Mouse (Mus musculus) testis, adult 2 months (tissue): ENCODE results near the gene Cdkl1. TPM values are rescaled to one million over a fixed set of nuclear protein-coding genes. Genes with fewer than 3 reads are reported as not detected.

Source experiments
- H3K27ac ChIP-seq: fragments of 200-500 bp; 2 replicates; pipeline ENCODE4 v1.5.1; 2012; ENCODE audit warnings: low read depth, low read length; ENCODE audit not compliant: control insufficient read depth, insufficient read depth
- H3K27me3 ChIP-seq: fragments of 200-500 bp; 2 replicates; pipeline ENCODE4 v1.6.1; 2012; ENCODE audit warnings: mild to moderate bottlenecking, low read length, moderate library complexity; ENCODE audit not compliant: control insufficient read depth, insufficient read depth
- H3K36me3 ChIP-seq: fragments of 200-500 bp; 2 replicates; pipeline ENCODE4 v1.6.1; 2012; ENCODE audit warnings: mild to moderate bottlenecking, low read length; ENCODE audit not compliant: control insufficient read depth, insufficient read depth
- H3K4me1 ChIP-seq: fragments of 200-500 bp; 2 replicates; pipeline ENCODE4 v1.6.1; 2012; ENCODE audit warnings: low read length; ENCODE audit not compliant: control insufficient read depth, insufficient read depth
- H3K4me3 ChIP-seq: fragments of 200-500 bp; 2 replicates; pipeline ENCODE4 v1.5.1; 2012; ENCODE audit warnings: low read depth, mild to moderate bottlenecking, low read length, moderate library complexity, mixed read lengths; ENCODE audit not compliant: control insufficient read depth
- CTCF ChIP-seq: fragments of 200-500 bp; IDR thresholded peaks from 2 replicates; pipeline ENCODE4 v1.5.1; 2012; ENCODE audit warnings: low read depth, mild to moderate bottlenecking, inconsistent platforms, low read length, moderate library complexity; ENCODE audit not compliant: control insufficient read depth, insufficient read depth, insufficient replicate concordance
- POLR2A ChIP-seq: fragments of 200-500 bp; IDR thresholded peaks from 2 replicates; pipeline ENCODE4 v1.6.1; 2012; ENCODE audit warnings: low read depth, mild to moderate bottlenecking, inconsistent platforms, low read length, moderate library complexity; ENCODE audit not compliant: control insufficient read depth
- polyA plus RNA-seq: library from polyadenylated mRNA; depleted of rRNA; stranded (reverse); fragments of >200 nt; gene quantifications from 2 replicates; pipeline ENCODE4 v1.2.3, GENCODE M21; 2012

The Cdkl1 gene
- polyA plus RNA-seq, 1 experiment: 7.9 TPM

DNA sequence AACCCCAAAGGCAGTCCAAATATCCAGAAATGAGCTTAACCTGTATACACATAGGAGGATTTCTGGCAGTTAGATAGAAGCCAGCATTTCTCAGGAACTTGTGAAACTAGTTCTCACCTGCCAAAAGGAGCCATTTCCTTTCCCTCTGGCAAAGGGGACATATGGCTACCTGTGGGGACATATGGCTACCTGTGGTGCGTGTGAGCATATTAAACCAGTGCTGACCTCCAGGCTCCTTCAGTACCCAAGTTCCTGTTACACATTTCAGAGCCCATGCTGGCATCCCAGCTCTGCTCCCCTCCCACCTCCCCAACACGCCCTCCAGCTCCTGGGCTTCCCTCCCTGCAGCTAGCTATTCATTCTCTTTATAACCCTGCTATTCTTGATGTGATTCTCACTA lies 22.5 kb upstream of the Cdkl1 start:
- no peak overlapping the region for H3K4me3 ChIP-seq

DNA sequence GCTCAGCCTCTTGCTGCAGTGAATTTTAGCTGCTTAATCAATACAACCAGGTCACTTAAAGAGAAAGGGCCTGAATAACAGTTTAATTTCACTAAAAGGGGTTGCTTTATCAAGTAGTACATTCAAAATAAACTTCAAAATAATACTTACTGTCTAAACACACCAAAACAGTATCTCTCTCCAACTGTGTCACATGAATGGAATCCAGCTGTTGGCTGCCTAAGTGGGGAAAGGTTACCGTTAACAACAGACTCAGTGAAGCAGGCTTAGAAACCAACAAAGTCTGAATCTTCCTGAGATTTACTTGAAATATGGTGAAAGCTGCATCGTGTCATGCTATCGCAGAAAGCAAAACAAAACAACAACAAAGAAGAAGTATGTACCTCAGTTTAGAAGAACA lies 21.9 kb upstream of the Cdkl1 start:
- no peaks in the 10 kb centered on the region for H3K27me3 ChIP-seq
- H3K4me1 ChIP-seq: no peaks in the 10 kb centered on the region
- H3K27ac ChIP-seq: no peak overlapping the region
- H3K36me3 ChIP-seq: no peaks in the 10 kb centered on the region; the same call in 1 of the 2 replicates
- no peak overlapping the region for H3K4me3 ChIP-seq
- TF ChIP-seq CTCF (no peak), POLR2A (no peak)

More for the DNA sequence above, 22.5 kb upstream of the Cdkl1 start:
- H3K4me1 ChIP-seq: no peaks in the 10 kb centered on the region
- H3K27me3 ChIP-seq: no peaks in the 10 kb centered on the region
- TF ChIP-seq CTCF (no peak), POLR2A (no peak)
- no peak overlapping the region for H3K27ac ChIP-seq
- H3K36me3 ChIP-seq: no peaks in the 10 kb centered on the region; the same call in 1 of the 2 replicates

DNA sequence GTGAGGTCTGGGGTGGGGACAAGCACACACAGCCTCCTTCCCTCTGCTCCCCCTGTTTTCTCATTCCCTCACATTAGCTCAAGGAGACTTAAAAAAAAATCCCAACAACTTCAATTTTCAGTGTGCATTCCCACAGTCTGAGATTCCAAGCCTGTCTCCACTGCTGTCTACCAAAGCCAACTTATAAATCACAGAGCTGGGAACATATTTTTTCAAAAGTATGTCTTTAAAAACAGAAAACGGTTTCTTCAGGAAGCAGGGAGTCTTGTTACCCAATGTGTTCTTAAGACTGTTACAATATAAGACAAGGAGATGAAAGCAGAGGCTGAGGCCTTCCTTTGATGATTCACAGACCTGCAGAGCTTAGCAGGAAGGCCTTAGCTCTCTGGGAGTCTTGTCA lies 20.9 kb upstream of the Cdkl1 start:
- no peaks in the 10 kb centered on the region; the same call in 1 of the 2 replicates for H3K36me3 ChIP-seq

DNA sequence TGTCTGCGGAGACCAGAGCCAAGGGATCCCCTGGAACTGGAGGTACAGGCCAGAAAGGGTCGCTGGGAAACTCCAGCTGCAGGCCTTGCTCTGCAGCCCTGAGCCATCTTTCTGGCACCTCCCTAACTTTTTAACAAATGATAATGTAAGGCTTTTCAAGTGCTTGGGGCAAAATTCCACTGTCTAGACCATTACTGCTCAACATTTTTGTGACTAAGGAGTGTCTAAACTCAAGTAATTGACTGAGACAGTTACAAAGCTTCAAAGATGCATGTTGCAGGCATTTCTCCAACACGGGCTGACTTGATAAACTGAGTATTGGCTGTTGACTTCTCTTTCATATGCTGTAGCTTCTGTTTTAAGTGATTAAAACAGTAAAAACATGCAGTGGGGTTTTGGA lies 18.4 kb upstream of the Cdkl1 start:
- no peak for TF ChIP-seq POLR2A
- TF ChIP-seq CTCF: no peak
- Histone ChIP-seq H3K36me3 (no peaks in the 10 kb centered on the region; the same call in 1 of the 2 replicates), H3K27me3 (no peaks in the 10 kb centered on the region), H3K27ac (no peak overlapping the region), H3K4me3 (no peak overlapping the region), H3K4me1 (no peaks in the 10 kb centered on the region)

More for the DNA sequence above, 20.9 kb upstream of the Cdkl1 start:
- TF ChIP-seq POLR2A (no peak), CTCF (no peak)
- H3K27me3 ChIP-seq: no peaks in the 10 kb centered on the region
- H3K27ac ChIP-seq: no peak overlapping the region
- no peak overlapping the region for H3K4me3 ChIP-seq
- H3K4me1 ChIP-seq: no peaks in the 10 kb centered on the region

DNA sequence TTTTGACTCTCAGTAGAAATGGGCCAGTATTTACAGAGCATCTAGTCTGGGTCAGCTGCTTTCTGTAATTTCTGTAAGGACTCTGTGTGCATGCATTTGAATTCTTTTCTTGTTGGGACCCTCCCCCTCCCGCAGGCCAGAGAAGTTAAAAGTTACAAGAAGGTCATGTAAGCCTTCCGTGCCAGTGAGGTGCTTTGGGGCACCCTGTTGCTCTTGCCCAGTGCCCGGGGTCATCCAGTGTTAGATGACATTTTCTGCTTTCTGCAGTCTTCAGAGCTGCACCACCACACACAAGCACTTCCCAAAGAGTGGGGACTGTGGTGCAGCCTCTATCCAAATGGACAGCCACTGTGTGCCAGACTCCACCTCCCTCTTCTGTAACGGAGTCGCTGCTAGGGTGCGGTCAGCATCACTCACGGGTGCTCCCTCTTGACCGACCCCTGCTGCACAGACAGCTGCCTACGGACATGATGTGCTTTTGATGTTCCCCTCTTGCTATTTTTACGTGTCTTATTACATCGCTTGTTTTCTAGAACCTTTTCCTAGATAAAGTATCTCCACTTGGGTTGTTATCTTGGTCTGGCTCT lies 16.4 kb upstream of the Cdkl1 start:
- Histone ChIP-seq H3K27ac (no peak overlapping the region), H3K4me1 (no peaks in the 10 kb centered on the region), H3K36me3 (no peaks in the 10 kb centered on the region; the same call in 1 of the 2 replicates), H3K27me3 (no peaks in the 10 kb centered on the region), H3K4me3 (no peak overlapping the region)
- TF ChIP-seq POLR2A: no peak
- no peak for TF ChIP-seq CTCF

DNA sequence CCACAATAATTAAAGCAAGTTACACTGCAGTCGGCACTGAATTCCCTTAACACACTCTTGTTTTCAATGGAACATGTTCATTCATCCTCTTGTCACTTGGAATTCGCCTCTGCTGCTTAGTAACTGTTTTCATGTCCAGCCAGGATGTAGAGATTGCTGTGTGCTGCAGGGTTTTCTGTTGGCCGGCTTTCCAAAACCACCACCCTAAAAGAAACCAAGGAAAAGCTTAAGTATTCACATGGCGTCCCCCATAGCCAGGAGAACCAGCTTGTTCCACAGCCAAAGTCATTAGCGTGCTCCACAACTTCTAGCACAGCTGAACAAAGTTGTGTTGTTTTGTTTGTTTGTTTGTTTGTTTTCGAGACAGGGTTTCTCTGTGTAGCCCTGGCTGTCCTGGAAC lies 14.1 kb upstream of the Cdkl1 start:
- TF ChIP-seq CTCF (no peak), POLR2A (no peak)
- H3K4me1 ChIP-seq: no peaks in the 10 kb centered on the region
- no peaks in the 10 kb centered on the region for H3K27me3 ChIP-seq
- H3K36me3 ChIP-seq: no peaks in the 10 kb centered on the region; the same call in 1 of the 2 replicates
- H3K4me3 ChIP-seq: no peak overlapping the region
- H3K27ac ChIP-seq: no peak overlapping the region

DNA sequence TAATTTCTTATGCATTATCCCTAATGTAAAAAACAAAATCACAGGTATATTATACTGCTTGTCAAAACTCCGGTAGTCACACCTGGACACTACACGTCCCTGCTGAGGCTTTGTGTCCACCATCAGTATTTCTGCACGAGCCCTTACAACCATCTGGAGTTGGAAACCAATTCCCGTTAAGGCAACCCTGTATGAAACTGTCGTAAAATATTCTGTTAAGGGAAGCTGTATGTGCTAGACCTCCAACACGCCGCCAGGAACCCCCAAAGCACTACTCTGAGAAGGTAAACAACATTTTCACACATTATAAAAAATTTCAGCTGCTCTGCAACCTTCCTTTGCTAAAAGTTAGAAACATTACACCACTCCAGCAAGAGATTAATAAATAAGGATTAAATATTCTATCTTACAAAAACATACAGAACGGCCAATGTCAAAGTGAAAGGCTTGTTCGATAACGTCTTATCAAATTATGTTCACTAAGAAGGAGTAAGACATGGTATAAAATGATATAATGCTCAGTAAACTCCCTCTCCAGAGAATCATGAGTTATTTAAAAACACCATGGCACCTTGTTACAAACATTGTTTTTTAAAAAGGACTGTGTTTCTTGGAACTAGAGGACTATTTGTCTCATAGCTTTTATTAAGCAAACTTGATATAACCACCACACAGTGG lies 13.5 kb upstream of the Cdkl1 start:
- Histone ChIP-seq H3K27ac (no peak overlapping the region), H3K4me1 (no peaks in the 10 kb centered on the region), H3K27me3 (no peaks in the 10 kb centered on the region), H3K36me3 (no peaks in the 10 kb centered on the region; the same call in 1 of the 2 replicates), H3K4me3 (no peak overlapping the region)
- no peak for TF ChIP-seq CTCF
- TF ChIP-seq POLR2A: no peak

DNA sequence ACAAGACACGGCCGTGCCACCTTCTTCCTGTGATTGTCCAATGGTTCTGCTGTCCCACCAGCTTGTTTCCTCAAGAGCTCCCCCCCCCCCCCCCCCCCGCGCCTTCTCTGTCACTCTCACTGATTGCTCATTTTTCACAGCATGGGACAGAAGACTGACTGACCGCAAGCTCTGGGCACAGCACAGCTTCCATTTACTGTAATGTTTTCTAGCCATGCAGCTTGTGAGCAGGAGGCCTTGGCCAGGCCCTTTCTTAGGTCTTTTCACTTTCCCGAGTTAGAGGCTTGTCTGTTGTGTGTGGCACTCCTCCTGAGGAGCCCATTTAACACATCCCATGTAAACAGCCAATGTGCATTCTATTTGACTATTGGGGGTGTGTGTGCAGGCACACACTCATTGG lies 12.1 kb upstream of the Cdkl1 start:
- H3K27ac ChIP-seq: no peak overlapping the region
- TF ChIP-seq CTCF (no peak), POLR2A (no peak)
- no peaks in the 10 kb centered on the region for H3K27me3 ChIP-seq
- H3K4me3 ChIP-seq: no peak overlapping the region
- no peaks in the 10 kb centered on the region; the same call in 1 of the 2 replicates for H3K36me3 ChIP-seq
- H3K4me1 ChIP-seq: no peaks in the 10 kb centered on the region
